Mouse (Mus musculus) midbrain, embryonic 10.5 days (tissue): ENCODE results near the gene Fam92b. TPM values are rescaled to one million over a fixed set of nuclear protein-coding genes. Genes with fewer than 3 reads are reported as not detected.

ENCODE experiments used
- DNase-seq: peaks from one replicate; pipeline ENCODE4 v3.0.0-alpha.2; 2017; ENCODE audit warnings: low spot score
- H3K27ac ChIP-seq: fragments of 300-500 bp; sonication (generic); replicated peaks from 2 replicates; pipeline ENCODE4 v1.5.1; 2016; ENCODE audit warnings: mild to moderate bottlenecking
- H3K27me3 ChIP-seq: fragments of 300-500 bp; sonication (generic); 2 replicates; pipeline ENCODE4 v1.6.1; 2016; ENCODE audit warnings: low read depth, mild to moderate bottlenecking; ENCODE audit not compliant: poor library complexity, severe bottlenecking
- H3K36me3 ChIP-seq: fragments of 300-500 bp; sonication (generic); 2 replicates; pipeline ENCODE4 v1.6.1; 2016; ENCODE audit warnings: mild to moderate bottlenecking, moderate library complexity
- H3K4me1 ChIP-seq: fragments of 300-500 bp; sonication (generic); 2 replicates; pipeline ENCODE4 v1.6.1; 2016
- H3K4me3 ChIP-seq: fragments of 300-500 bp; sonication (generic); 2 replicates; pipeline ENCODE4 v1.5.1; 2016; ENCODE audit warnings: mild to moderate bottlenecking, moderate library complexity
- H3K9me3 ChIP-seq: fragments of 300-500 bp; sonication (generic); replicated peaks from 2 replicates; pipeline ENCODE4 v1.6.1; 2016; ENCODE audit warnings: mild to moderate bottlenecking
- WGBS: fragments of 180-500 bp; shearing (Covaris S2); methylation state at CpG from one replicate; pipeline ENCODE4 v1.1.7; 2016; 5-methylcytosine and 5-hydroxymethylcytosine counted together
- polyA plus RNA-seq: library from polyadenylated mRNA; unstranded; fragments of >200 nt; fragmentation: Nextera tagmentation; extraction: Ambion mirVana; gene quantifications from 2 replicates; pipeline ENCODE4 v1.2.1, GENCODE M21; 2016

Gene Fam92b
- polyA plus RNA-seq, 1 experiment from 2014 or later: 2.6 TPM

DNA sequence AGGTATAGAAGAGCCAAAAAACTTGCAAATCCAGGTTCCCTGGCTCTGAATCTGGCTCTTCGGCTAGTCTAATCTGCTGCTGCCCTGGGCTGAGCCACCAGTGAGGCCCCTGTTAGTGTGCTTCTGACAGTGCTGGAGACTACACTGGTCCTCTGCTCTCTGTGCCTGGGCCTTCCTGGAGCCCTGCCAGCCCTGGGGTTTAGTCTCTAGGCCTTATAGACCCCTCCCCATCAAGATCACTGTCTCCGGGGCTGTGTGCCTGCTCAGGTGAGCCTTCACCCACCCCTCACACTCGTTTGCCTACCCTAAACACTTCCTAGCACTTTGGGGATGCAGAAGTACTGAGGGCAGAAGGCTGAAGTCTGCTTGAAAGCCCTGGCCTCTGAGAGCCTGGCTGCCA, 57.8 kb downstream of the Fam92b start:
- peaks cover 3% of the 10 kb centered on the region; the same call in 1 of the 2 replicates for H3K36me3 ChIP-seq
- H3K27ac ChIP-seq: 0 out of 2 replicates have a peak overlapping the region, but pooled peaks have one; percentile 30
- no peak for DNase-seq
- peaks cover 25% of the 10 kb centered on the region for H3K4me1 ChIP-seq
- 70% methylated on average over 3 of the region's 3 CpGs for WGBS
- H3K9me3 ChIP-seq: no peaks in the 10 kb centered on the region
- H3K27me3 ChIP-seq: peaks cover 47% of the 10 kb centered on the region
- H3K4me3 ChIP-seq: no peak overlapping the region

DNA sequence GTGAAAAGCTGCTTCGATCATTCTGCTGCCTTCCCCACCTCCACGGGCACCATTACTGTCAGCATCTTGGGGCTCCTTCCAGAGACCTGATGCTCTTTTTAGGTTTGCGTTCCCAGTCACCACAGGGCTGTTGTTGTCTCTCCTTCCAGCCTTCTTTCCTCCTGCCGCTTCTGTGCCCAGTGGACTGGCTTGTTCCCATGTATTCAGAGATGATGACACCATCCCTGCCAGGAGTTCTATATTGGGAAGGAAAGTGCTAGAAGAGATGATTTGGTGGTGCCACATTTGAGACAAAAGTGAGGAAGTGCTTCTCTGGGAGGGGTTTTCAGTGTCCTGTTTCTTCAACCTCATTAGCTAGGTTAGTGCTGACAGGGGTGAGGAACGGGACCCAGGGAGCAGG, 58.4 kb downstream of the Fam92b start:
- Histone ChIP-seq H3K27ac (no peak overlapping the region), H3K4me3 (no peak overlapping the region), H3K9me3 (no peaks in the 10 kb centered on the region), H3K27me3 (peaks cover 51% of the 10 kb centered on the region), H3K36me3 (peaks cover 3% of the 10 kb centered on the region; the same call in 1 of the 2 replicates), H3K4me1 (peaks cover 25% of the 10 kb centered on the region)
- DNase-seq: no peak
- 86% methylated on average over 5 of the region's 5 CpGs for WGBS

DNA sequence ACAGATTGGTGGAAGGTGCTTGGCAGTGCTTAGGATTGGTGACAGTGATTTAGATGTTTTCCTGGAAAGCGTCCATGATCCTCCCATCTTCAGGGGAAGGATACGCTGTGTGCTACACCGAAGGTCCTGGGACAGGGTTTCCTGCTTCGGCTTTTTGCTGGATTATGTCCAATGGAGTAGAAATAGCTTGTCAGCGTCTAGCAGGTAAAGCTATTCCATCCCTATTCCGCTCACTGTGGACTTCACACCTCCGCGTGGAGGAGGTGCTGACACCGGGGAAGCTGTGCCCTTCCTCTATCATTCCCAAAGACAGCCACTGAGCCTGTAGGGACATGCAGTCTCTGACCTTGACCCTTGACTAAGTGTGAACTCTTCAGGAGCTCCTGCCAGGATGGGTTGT, 59.1 kb downstream of the Fam92b start:
- 89% methylated on average over 9 of the region's 9 CpGs for WGBS
- H3K9me3 ChIP-seq: no peaks in the 10 kb centered on the region
- no peak for DNase-seq
- H3K27me3 ChIP-seq: peaks cover 51% of the 10 kb centered on the region
- peaks cover 3% of the 10 kb centered on the region; the same call in 1 of the 2 replicates for H3K36me3 ChIP-seq
- peaks cover 25% of the 10 kb centered on the region for H3K4me1 ChIP-seq
- H3K4me3 ChIP-seq: no peak overlapping the region
- H3K27ac ChIP-seq: no peak overlapping the region

DNA sequence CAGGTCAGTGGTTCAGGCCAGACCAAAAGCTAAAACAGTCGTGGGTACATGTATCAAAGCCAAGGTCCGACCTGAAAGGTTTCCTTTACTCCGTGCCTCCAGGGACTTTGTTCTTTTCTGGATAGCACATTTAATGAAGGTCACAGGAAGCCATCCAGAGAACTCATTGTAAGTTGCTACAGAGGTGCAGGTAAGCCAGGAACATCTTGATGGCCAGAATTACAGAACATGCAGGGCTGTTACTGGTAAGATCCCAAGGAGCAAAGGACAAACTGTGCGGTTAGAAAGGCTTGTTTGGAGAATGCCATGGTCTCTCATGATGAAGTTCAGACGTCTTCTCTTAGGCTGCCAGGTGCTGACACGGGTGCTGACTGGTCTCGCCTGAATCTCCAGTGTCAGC, 60.7 kb downstream of the Fam92b start:
- peaks cover 30% of the 10 kb centered on the region for H3K4me1 ChIP-seq
- no peak overlapping the region for H3K27ac ChIP-seq
- H3K36me3 ChIP-seq: peaks cover 3% of the 10 kb centered on the region; the same call in 1 of the 2 replicates
- DNase-seq: no peak
- H3K27me3 ChIP-seq: peaks cover 60% of the 10 kb centered on the region
- H3K4me3 ChIP-seq: no peak overlapping the region
- no peaks in the 10 kb centered on the region for H3K9me3 ChIP-seq
- 78% methylated on average over 7 of the region's 7 CpGs for WGBS

Other genes starting within 250 kb of the Fam92b start
- gene Crispld2, start 185.0 kb downstream of the Fam92b start, polyA plus RNA-seq: 2.9 and 4.0 TPM in 2 replicates
- 34.5 and 38.4 TPM in 2 replicates for gene Zdhhc7, start 76.0 kb downstream of the Fam92b start, polyA plus RNA-seq
- gene 6430548M08Rik, start 63.3 kb downstream of the Fam92b start, polyA plus RNA-seq: 5.8 and 11.0 TPM in 2 replicates
- gene Gse1, start 51.0 kb upstream of the Fam92b start, polyA plus RNA-seq: 12.7 and 15.6 TPM in 2 replicates